Mouse (Mus musculus) embryonic facial prominence, embryonic 13.5 days (tissue): ENCODE measurements at regions not wholly inside any gene's neighbourhood (a gene's known extent, or its start where the extent isn't known, plus 50 kb on each side); places are given as distances from the start of the nearest gene placed in this dataset.
"Not testable (repeated sequence)": the region's sequence is repeated elsewhere in the genome, so short reads cannot be mapped to it uniquely, and the experiment has no call there.

ENCODE experiments used
- ATAC-seq: fragments of 200-750 bp; cut with Nextera tagmentation; 2 replicates; pipeline ENCODE4 v1.8.0; 2017; ENCODE audit warnings: low read depth; ENCODE audit not compliant: insufficient number of reproducible peaks, insufficient read depth, low FRiP score, low TSS enrichment
- H3K27ac ChIP-seq: fragments of 300-500 bp; sonication (generic); 2 replicates; pipeline ENCODE4 v1.5.1; 2015; ENCODE audit warnings: moderate library complexity, mild to moderate bottlenecking, inconsistent platforms
- H3K27me3 ChIP-seq: fragments of 300-500 bp; sonication (generic); 2 replicates; pipeline ENCODE4 v1.6.1; 2015; ENCODE audit warnings: mild to moderate bottlenecking, inconsistent platforms
- H3K36me3 ChIP-seq: fragments of 300-500 bp; sonication (generic); 2 replicates; pipeline ENCODE4 v1.6.1; 2015; ENCODE audit warnings: mild to moderate bottlenecking, inconsistent platforms
- H3K4me1 ChIP-seq: fragments of 300-500 bp; sonication (generic); 2 replicates; pipeline ENCODE4 v1.6.1; 2015; ENCODE audit warnings: inconsistent platforms
- H3K4me2 ChIP-seq: fragments of 300-500 bp; sonication (generic); 2 replicates; pipeline ENCODE4 v1.6.1; 2015; ENCODE audit warnings: moderate library complexity, mild to moderate bottlenecking, inconsistent platforms
- H3K4me3 ChIP-seq: fragments of 300-500 bp; sonication (generic); 2 replicates; pipeline ENCODE4 v1.5.1; 2015; ENCODE audit warnings: mild to moderate bottlenecking, inconsistent platforms
- H3K9ac ChIP-seq: fragments of 300-500 bp; sonication (generic); 2 replicates; pipeline ENCODE4 v1.6.1; 2015; ENCODE audit warnings: mild to moderate bottlenecking, inconsistent platforms
- H3K9me3 ChIP-seq: fragments of 300-500 bp; sonication (generic); 2 replicates; pipeline ENCODE4 v1.6.1; 2016; ENCODE audit warnings: inconsistent platforms
- WGBS: fragments of 180-500 bp; shearing (Covaris S2); methylation state at CpG from one replicate; pipeline ENCODE4 v1.1.7; 2015; ENCODE audit warnings: mixed read lengths; 5-methylcytosine and 5-hydroxymethylcytosine counted together

DNA sequence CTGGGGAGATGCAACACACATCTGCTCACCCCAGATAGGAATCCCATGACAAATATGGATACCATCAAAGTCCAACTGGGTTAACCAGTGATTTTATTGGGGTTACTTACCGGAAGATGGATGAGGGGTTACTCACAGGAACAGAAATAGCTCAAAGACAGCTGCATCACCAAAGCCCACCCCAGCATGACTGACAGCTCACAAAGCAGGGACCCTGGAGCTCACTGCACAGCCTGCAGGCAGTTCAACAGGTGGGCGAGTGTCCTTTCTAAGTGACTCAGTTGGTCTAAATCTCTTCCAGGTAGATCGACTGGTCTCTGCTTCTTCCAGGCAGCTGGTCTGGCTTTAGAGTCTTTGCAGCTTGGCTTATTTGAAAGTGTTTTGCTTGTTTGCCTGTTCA is 114.2 kb downstream of the Bdh1 start:
- 85% methylated on average over 3 of the region's 3 CpGs for WGBS

DNA sequence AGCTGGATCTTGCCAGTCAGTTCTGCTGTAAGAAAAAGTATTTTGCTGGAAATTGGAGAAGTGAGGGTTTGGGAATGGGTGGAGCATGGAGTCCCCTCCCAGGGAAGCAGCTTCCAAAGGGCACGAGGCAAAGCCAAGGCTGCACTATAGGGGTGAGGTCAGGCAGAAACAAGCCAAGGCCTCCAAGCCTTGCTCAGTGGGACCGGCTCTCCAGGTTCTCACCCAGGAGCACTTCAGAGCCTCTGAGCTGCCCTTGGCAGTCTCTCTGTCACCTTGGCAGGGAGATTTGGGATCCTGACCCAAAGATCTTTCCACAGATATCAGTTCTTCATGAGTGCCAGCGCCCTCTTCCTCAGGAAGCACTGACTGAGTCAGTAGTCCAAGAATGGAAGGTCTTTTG is 116.5 kb downstream of the Bdh1 start:
- H3K27ac ChIP-seq, result no peak overlapping the region
- H3K4me3 ChIP-seq, result no peak overlapping the region
- no peaks in the 10 kb centered on the region for H3K9me3 ChIP-seq
- no peaks in the 10 kb centered on the region for H3K36me3 ChIP-seq
- no peaks in the 10 kb centered on the region for H3K27me3 ChIP-seq
- H3K4me1 ChIP-seq, result peaks cover 13% of the 10 kb centered on the region
- no peak overlapping the region for H3K4me2 ChIP-seq
- 68% methylated on average over 3 of the region's 3 CpGs for WGBS
- no peak for ATAC-seq
- no peak overlapping the region for H3K9ac ChIP-seq

More for the DNA sequence above, 114.2 kb downstream of the Bdh1 start:
- Histone ChIP-seq H3K9me3 (no peaks in the 10 kb centered on the region), H3K36me3 (no peaks in the 10 kb centered on the region), H3K4me1 (peaks cover 16% of the 10 kb centered on the region), H3K27ac (no peak overlapping the region), H3K27me3 (no peaks in the 10 kb centered on the region), H3K4me2 (no peak overlapping the region), H3K9ac (no peak overlapping the region), H3K4me3 (no peak overlapping the region)
- no peak for ATAC-seq

DNA sequence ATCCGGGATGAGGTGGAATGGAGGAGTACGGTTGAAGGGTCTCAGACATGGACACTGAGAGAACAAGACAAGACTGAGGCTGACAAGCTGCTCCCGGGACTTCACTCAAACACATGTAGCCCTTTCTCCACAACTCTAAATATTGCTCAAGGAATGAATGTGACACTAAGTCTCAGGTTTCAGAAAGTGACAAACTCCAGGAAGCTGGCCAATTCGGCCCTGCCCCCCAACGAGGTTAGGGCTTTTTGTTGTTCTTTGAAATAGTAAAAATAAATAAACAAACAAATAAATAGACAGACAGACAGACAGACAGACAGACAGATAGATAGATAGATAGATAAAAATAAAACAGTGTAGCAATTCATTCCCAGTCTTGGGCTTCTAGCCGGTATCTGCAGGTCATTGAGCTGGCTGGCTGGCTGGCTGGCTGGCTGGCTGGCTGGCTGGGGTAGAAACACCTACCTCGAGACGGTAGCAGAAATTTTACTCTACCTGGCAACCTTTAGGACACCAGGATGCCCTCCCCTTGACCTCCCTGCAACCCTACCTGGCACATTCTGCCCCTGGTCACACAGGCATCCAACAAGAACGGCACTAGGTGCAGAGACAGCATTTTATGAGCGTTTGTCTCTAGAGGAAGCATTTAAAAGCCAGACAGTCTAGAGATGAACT is 119.6 kb upstream of the Dlg1 start:
- Histone ChIP-seq H3K9ac (no peak overlapping the region), H3K36me3 (no peaks in the 10 kb centered on the region), H3K4me2 (no peak overlapping the region), H3K4me3 (no peak overlapping the region), H3K27me3 (0 out of 2 replicates have a peak, but pooled peaks cover 9% of the 10 kb centered on the region), H3K27ac (no peak overlapping the region), H3K4me1 (peaks cover 27% of the 10 kb centered on the region), H3K9me3 (no peaks in the 10 kb centered on the region)
- ATAC-seq, result no peak
- WGBS, result 50% methylated on average over 10 of the region's 10 CpGs

DNA sequence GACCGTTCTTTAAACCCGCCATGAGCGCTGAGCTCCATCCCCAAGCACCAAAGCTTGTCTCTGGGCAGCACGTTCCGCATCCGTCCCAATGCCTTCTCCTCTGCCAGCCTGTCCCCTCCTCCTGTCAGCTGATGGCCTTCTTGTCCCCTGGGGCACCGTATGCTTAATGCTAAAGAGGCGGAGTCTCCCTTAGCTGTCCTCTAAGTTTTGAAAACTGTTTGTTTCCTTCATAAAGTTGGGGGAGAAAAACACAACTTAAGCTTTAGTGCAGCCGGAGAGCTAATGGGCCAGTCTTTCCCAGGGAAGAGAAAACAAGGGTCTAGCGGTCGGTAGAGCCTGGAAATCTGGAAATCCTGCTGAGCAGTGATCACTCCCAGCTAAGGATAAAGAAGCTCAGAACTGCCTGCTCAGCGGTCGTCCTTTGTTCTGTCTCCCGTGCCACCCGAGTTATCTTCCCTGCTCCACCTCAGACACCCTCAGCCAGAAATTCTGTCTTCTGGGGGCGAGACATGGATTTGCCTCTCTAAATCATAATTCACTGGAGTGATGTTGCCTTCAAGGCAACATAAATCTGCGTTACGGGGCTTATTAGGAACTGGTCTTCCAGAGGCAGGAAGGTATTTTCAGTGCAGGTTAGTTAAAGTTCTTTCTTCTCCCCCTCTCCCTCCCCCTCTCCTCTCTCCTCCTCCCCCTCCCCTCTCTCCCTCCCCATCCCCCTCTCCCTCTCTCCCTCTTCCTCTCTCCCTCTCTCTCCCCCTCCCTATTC is 117.0 kb upstream of the Dlg1 start:
- Histone ChIP-seq H3K36me3 (no peaks in the 10 kb centered on the region), H3K4me3 (peak overlapping the region; percentile 25), H3K27ac (peak overlapping the region; percentile 60; the same call in 1 of the 2 replicates), H3K4me1 (peaks cover 31% of the 10 kb centered on the region), H3K4me2 (peak overlapping the region; percentile 55), H3K9ac (peak overlapping the region; percentile 58), H3K9me3 (no peaks in the 10 kb centered on the region), H3K27me3 (0 out of 2 replicates have a peak, but pooled peaks cover 9% of the 10 kb centered on the region)
- 2% methylated on average over 18 of the region's 18 CpGs for WGBS
- ATAC-seq, result no peak

DNA sequence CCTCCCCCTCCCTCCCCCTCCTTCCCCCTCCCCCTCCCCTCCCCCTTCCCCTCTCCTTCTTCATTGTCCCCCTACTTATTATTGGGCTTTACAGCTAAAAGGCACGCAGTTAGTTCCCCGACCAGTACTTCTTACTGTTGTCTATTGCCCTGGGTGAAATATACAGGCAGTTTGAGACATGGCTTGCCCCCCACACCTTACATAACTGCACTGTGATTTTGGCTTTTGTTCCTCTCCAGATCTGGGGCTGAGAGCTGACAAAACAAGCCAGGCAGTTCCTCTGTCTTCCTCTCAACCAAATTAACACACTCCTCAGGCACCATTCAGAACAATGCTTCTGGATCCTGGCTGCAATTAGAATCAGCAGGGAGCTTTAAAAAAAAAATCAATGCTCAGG is 116.4 kb upstream of the Dlg1 start:
- H3K4me2 ChIP-seq, result 0 out of 2 replicates have a peak overlapping the region, but pooled peaks have one; percentile 5
- H3K4me1 ChIP-seq, result peaks cover 37% of the 10 kb centered on the region
- no peak overlapping the region for H3K9ac ChIP-seq
- WGBS, result 7% methylated on average over 2 of the region's 2 CpGs
- no peak for ATAC-seq
- H3K9me3 ChIP-seq, result no peaks in the 10 kb centered on the region
- 0 out of 2 replicates have a peak, but pooled peaks cover 9% of the 10 kb centered on the region for H3K27me3 ChIP-seq
- H3K36me3 ChIP-seq, result no peaks in the 10 kb centered on the region
- H3K27ac ChIP-seq, result peak overlapping the region; percentile 61; the same call in 1 of the 2 replicates
- H3K4me3 ChIP-seq, result no peak overlapping the region

DNA sequence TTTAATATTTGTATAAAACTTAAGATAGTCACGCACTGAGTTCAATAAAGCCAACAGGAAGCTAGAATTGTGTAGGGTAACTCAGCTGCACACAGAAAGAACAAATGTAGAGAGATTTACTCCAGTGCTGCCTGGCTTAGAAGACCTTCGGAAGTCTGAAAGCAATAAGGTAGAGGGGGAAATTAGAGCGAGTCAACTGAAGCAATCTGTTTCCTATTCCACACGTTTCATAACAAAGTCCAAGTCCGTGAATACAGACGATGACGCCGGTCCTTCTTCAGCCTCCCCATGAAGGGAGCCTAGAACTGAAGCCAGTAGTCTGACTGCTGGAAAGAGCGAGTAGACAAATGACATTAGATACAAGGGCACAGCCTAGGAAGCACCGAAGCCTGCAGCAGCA is 115.9 kb upstream of the Dlg1 start:
- H3K9ac ChIP-seq, result no peak overlapping the region
- ATAC-seq, result no peak
- no peaks in the 10 kb centered on the region for H3K9me3 ChIP-seq
- whole genome bisulfite sequencing, result 22% methylated on average over 10 of the region's 10 CpGs
- peak overlapping the region; percentile 52 for H3K27ac ChIP-seq
- H3K4me1 ChIP-seq, result peaks cover 43% of the 10 kb centered on the region
- H3K36me3 ChIP-seq, result no peaks in the 10 kb centered on the region
- H3K4me2 ChIP-seq, result peak overlapping the region; percentile 5; the same call in 1 of the 2 replicates
- H3K4me3 ChIP-seq, result no peak overlapping the region
- 0 out of 2 replicates have a peak, but pooled peaks cover 9% of the 10 kb centered on the region for H3K27me3 ChIP-seq

DNA sequence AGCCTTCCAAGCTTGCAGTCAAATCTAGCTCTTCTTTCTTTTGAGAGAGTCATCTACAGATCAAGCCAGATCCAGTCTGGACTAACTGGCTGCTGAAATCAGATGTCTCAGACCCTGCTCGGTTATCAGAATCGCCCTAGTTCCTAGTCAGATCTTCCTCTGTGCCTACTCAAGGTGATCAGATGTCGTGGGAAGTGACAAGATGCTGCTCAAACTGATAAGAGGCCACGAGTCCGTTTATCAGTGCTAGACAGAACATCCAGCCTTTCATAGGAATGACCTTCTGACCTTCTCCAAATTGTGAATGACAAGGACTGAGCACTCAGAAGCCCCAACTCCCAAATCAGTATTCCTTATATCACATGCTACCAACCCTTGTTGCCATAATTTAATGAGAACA is 113.3 kb upstream of the Dlg1 start:
- no peak for ATAC-seq
- H3K36me3 ChIP-seq, result no peaks in the 10 kb centered on the region
- H3K27me3 ChIP-seq, result 0 out of 2 replicates have a peak, but pooled peaks cover 9% of the 10 kb centered on the region
- peaks cover 46% of the 10 kb centered on the region for H3K4me1 ChIP-seq
- whole genome bisulfite sequencing, result 75% methylated on average over 5 of the region's 5 CpGs
- no peak overlapping the region for H3K4me3 ChIP-seq
- no peak overlapping the region for H3K4me2 ChIP-seq
- no peaks in the 10 kb centered on the region for H3K9me3 ChIP-seq
- H3K9ac ChIP-seq, result no peak overlapping the region
- no peak overlapping the region for H3K27ac ChIP-seq

DNA sequence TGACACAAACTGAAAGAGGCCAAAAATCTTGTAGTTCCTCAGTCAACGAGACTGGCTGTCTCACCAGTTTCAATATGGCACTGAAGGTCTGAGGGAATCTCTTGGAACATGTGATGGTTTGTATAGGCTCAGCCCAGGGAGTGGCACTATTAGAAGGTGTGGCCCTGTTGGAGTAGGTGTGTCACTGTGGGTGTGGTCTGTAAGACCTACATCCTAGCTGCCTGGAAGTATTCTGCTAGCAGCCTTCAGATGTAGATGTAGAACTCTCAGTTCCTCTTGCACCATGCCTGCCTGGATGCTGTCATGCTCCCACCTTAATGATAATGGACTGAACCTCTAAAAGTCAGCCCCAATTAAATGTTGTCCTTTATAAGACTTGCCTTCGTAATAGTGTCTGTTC is 112.7 kb upstream of the Dlg1 start:
- peaks cover 43% of the 10 kb centered on the region for H3K4me1 ChIP-seq
- not testable (repeated sequence) for H3K9me3 ChIP-seq

DNA sequence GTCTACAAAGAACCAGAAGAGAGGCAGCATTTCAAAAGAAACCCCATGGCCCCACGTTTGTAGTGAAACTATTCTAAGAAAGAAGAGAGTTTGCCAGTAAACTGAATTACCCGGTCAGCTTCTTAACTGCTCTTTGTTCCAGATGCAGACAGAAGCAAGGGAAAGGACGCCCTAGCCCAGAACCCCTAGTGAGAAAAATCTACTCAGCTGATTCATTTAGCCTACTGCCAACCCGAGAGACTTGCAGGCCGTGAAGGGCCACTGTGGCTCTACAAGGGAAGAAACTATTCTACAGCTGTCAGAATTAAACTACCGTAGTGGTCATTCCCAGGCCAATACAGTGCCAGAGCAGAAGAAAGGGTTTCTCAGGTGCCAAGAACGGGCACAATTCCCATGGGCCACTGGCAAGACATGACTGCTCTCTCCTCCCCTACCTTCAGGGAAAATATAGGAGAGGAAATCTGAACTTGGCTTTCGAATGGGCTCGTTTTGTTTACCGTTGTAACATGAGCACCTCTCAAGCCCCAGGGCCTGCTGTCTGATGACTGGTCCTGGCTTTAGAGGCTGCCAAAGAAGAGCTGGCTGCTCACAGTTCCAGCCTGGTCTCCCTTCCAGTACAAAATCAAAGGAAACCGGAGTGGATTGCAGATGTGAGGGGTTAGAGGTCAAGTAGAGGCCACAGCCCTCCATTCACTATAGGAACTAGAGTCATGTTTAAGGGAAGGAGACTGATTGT is 111.7 kb upstream of the Dlg1 start:
- Histone ChIP-seq H3K9ac (no peak overlapping the region), H3K27ac (peak overlapping the region; percentile 55), H3K4me3 (no peak overlapping the region), H3K36me3 (no peaks in the 10 kb centered on the region), H3K4me2 (no peak overlapping the region), H3K9me3 (no peaks in the 10 kb centered on the region), H3K4me1 (peaks cover 33% of the 10 kb centered on the region), H3K27me3 (no peaks in the 10 kb centered on the region)
- peak; percentile 67; the same call in 1 of the 2 replicates for ATAC-seq
- 15% methylated on average over 11 of the region's 11 CpGs for WGBS

More for the DNA sequence above, 112.7 kb upstream of the Dlg1 start:
- 90% methylated on average over 2 of the region's 2 CpGs for WGBS
- not testable (repeated sequence) for ATAC-seq, H3K27me3 ChIP-seq, H3K4me2 ChIP-seq, H3K27ac ChIP-seq, H3K4me3 ChIP-seq, H3K36me3 ChIP-seq, H3K9ac ChIP-seq

DNA sequence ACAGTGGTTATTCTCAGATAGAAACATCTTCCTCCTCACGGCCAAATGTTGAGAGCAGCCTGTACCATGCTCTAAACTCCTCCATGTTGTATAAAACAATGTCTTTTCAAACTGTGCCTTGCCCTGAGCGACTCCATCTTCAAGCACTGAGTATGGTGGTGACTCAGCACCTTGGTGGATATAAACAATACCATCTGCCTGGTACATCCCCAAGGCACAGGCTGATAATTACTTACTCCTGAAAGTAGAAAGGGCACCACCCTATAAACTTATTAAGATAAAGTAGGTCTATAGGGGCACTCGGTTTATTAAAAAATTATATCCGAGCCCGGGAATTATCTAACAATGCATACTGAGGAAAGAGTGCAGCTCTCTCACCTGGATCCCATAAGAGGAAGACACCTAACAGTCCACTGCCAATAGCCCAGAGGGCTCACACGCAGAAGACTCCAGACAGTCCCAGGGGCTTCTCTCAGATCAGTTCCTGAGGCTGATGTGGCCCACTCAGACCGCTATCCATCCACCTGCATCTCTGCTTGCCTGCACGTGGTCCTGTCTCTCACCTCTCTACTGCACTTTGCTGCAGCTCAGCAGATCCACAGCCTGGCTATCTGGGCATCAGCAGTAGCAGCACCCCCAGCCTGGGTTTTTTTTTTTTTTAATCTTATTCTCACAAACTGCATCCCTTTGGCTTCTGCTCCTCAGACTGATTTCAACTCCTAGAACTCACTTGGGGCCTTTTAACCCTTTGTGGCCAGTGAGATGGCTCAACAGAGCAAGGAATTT is 109.7 kb upstream of the Dlg1 start:
- ATAC-seq, result no peak
- H3K27ac ChIP-seq, result no peak overlapping the region
- 55% methylated on average over 8 of the region's 8 CpGs for WGBS
- no peak overlapping the region for H3K9ac ChIP-seq
- no peak overlapping the region for H3K4me3 ChIP-seq
- no peak overlapping the region for H3K4me2 ChIP-seq
- no peaks in the 10 kb centered on the region for H3K27me3 ChIP-seq
- H3K4me1 ChIP-seq, result peaks cover 22% of the 10 kb centered on the region
- H3K9me3 ChIP-seq, result no peaks in the 10 kb centered on the region
- no peaks in the 10 kb centered on the region for H3K36me3 ChIP-seq

DNA sequence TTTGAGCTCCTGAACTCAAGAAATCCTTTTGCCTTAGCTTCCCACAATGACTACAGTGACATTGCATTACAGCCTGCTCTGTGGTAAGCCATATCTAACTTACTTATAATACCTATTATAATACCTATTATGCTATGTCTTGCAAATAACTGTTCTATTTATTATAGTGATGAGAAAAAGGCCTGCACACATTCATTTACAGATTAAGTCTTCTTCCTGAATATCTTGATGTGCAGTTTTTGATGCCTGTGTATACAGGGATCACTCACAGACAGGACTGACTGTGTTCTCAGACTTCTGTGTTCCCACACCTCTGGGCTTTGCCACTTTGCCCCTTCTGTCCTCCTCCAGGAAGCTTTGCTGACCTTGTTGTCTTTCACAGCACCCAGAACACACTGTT is 102.8 kb upstream of the Dlg1 start:
- Histone ChIP-seq H3K9me3 (no peaks in the 10 kb centered on the region), H3K4me1 (no peaks in the 10 kb centered on the region), H3K27ac (no peak overlapping the region), H3K9ac (no peak overlapping the region), H3K4me3 (no peak overlapping the region), H3K27me3 (no peaks in the 10 kb centered on the region), H3K36me3 (no peaks in the 10 kb centered on the region), H3K4me2 (no peak overlapping the region)
- ATAC-seq, result no peak
